Mouse (Mus musculus) embryonic facial prominence, embryonic 13.5 days (tissue): Measurements from ENCODE around the gene Hlf. TPM values are rescaled to one million over a fixed set of nuclear protein-coding genes. Genes with fewer than 3 reads are reported as not detected.
A peak's percentile ranks its signal among the peaks of the same experiment; 100 is the strongest.

ENCODE experiments used
- ATAC-seq: fragments of 200-750 bp; cut with Nextera tagmentation; 2 replicates; pipeline ENCODE4 v1.8.0; 2017; ENCODE audit warnings: low read depth; ENCODE audit not compliant: insufficient number of reproducible peaks, insufficient read depth, low FRiP score, low TSS enrichment
- H3K27ac ChIP-seq: fragments of 300-500 bp; sonication (generic); 2 replicates; pipeline ENCODE4 v1.5.1; 2015; ENCODE audit warnings: moderate library complexity, mild to moderate bottlenecking, inconsistent platforms
- H3K27me3 ChIP-seq: fragments of 300-500 bp; sonication (generic); 2 replicates; pipeline ENCODE4 v1.6.1; 2015; ENCODE audit warnings: mild to moderate bottlenecking, inconsistent platforms
- H3K36me3 ChIP-seq: fragments of 300-500 bp; sonication (generic); 2 replicates; pipeline ENCODE4 v1.6.1; 2015; ENCODE audit warnings: mild to moderate bottlenecking, inconsistent platforms
- H3K4me1 ChIP-seq: fragments of 300-500 bp; sonication (generic); 2 replicates; pipeline ENCODE4 v1.6.1; 2015; ENCODE audit warnings: inconsistent platforms
- H3K4me2 ChIP-seq: fragments of 300-500 bp; sonication (generic); 2 replicates; pipeline ENCODE4 v1.6.1; 2015; ENCODE audit warnings: moderate library complexity, mild to moderate bottlenecking, inconsistent platforms
- H3K4me3 ChIP-seq: fragments of 300-500 bp; sonication (generic); 2 replicates; pipeline ENCODE4 v1.5.1; 2015; ENCODE audit warnings: mild to moderate bottlenecking, inconsistent platforms
- H3K9ac ChIP-seq: fragments of 300-500 bp; sonication (generic); 2 replicates; pipeline ENCODE4 v1.6.1; 2015; ENCODE audit warnings: mild to moderate bottlenecking, inconsistent platforms
- H3K9me3 ChIP-seq: fragments of 300-500 bp; sonication (generic); 2 replicates; pipeline ENCODE4 v1.6.1; 2016; ENCODE audit warnings: inconsistent platforms
- WGBS: fragments of 180-500 bp; shearing (Covaris S2); methylation state at CpG from one replicate; pipeline ENCODE4 v1.1.7; 2015; ENCODE audit warnings: mixed read lengths; 5-methylcytosine and 5-hydroxymethylcytosine counted together
- polyA plus RNA-seq: library from polyadenylated mRNA; unstranded; fragments of >200 nt; fragmentation: Nextera tagmentation; extraction: Ambion mirVana; gene quantifications from 2 replicates; pipeline ENCODE4 v1.2.1, GENCODE M21; 2015

Hlf gene
- polyA plus RNA-seq, 1 experiment from 2014 or later, result 8.8 TPM

GRCm38 (mm10) chr11:90334816-90335215 lies 55.9 kb downstream of the Hlf start:
- Histone ChIP-seq H3K4me3 (no peak overlapping the region), H3K27me3 (no peaks in the 10 kb centered on the region), H3K9me3 (no peaks in the 10 kb centered on the region), H3K4me2 (no peak overlapping the region), H3K9ac (no peak overlapping the region), H3K4me1 (0 out of 2 replicates have a peak, but pooled peaks cover 5% of the 10 kb centered on the region), H3K27ac (no peak overlapping the region), H3K36me3 (no peaks in the 10 kb centered on the region)
- ATAC-seq, result no peak
- WGBS, result 63% methylated on average over 1 of the region's 1 CpGs

- Histone ChIP-seq H3K9ac (no peak overlapping the region), H3K36me3 (no peaks in the 10 kb centered on the region), H3K4me2 (no peak overlapping the region), H3K27me3 (no peaks in the 10 kb centered on the region), H3K27ac (no peak overlapping the region), H3K9me3 (no peaks in the 10 kb centered on the region), H3K4me1 (0 out of 2 replicates have a peak, but pooled peaks cover 5% of the 10 kb centered on the region), H3K4me3 (no peak overlapping the region)
- ATAC-seq, result no peak
- WGBS, result 88% methylated on average over 4 of the region's 4 CpGs
These were observed 58.0 kb downstream of the Hlf start for GRCm38 (mm10) chr11:90332737-90333136.

- Histone ChIP-seq H3K9ac (no peak overlapping the region), H3K36me3 (no peaks in the 10 kb centered on the region), H3K4me1 (peaks cover 12% of the 10 kb centered on the region; the same call in 1 of the 2 replicates), H3K27me3 (no peaks in the 10 kb centered on the region), H3K9me3 (no peaks in the 10 kb centered on the region), H3K27ac (no peak overlapping the region), H3K4me3 (no peak overlapping the region), H3K4me2 (no peak overlapping the region)
- ATAC-seq, result no peak
- 82% methylated on average over 9 of the region's 9 CpGs for WGBS
These were observed 60.4 kb downstream of the Hlf start for GRCm38 (mm10) chr11:90330202-90330694.

GRCm38 (mm10) chr11:90326836-90327235 lies 63.9 kb downstream of the Hlf start:
- ATAC-seq, result no peak
- Histone ChIP-seq H3K9me3 (no peaks in the 10 kb centered on the region), H3K27me3 (no peaks in the 10 kb centered on the region), H3K27ac (peak overlapping the region; percentile 44; the same call in 1 of the 2 replicates), H3K4me1 (peaks cover 8% of the 10 kb centered on the region; the same call in 1 of the 2 replicates), H3K4me3 (no peak overlapping the region), H3K4me2 (no peak overlapping the region), H3K36me3 (no peaks in the 10 kb centered on the region), H3K9ac (no peak overlapping the region)
- WGBS, result 54% methylated on average over 1 of the region's 1 CpGs

GRCm38 (mm10) chr11:90326146-90326545 lies 64.5 kb downstream of the Hlf start:
- Histone ChIP-seq H3K9me3 (no peaks in the 10 kb centered on the region), H3K27me3 (no peaks in the 10 kb centered on the region), H3K9ac (no peak overlapping the region), H3K4me2 (no peak overlapping the region), H3K4me3 (no peak overlapping the region), H3K36me3 (no peaks in the 10 kb centered on the region), H3K4me1 (peaks cover 8% of the 10 kb centered on the region; the same call in 1 of the 2 replicates), H3K27ac (0 out of 2 replicates have a peak overlapping the region, but pooled peaks have one; percentile 4)
- WGBS, result 82% methylated on average over 5 of the region's 5 CpGs
- no peak for ATAC-seq

DNA sequence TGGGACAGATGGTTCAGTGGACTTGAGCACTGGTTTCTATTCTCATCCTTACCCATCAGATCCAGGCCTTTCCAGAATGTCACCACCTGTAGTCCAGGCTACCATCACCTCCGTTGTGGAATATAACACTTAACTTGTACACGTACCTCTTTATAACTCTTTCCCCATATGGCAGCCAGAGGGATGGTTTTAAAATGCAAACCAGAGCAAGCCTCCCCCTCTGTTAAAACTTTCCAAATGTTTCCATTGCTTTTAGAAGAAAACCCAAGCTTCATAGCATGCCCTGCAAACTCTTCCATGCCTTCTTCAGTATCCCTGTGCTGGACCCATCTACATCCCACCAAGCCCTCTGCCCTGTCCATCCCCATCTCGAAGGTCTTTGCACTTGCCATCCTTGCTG lies 66.1 kb downstream of the Hlf start:
- Histone ChIP-seq H3K9me3 (no peaks in the 10 kb centered on the region), H3K36me3 (no peaks in the 10 kb centered on the region), H3K27ac (no peak overlapping the region), H3K4me3 (no peak overlapping the region), H3K4me2 (no peak overlapping the region), H3K27me3 (no peaks in the 10 kb centered on the region), H3K4me1 (peaks cover 8% of the 10 kb centered on the region; the same call in 1 of the 2 replicates), H3K9ac (no peak overlapping the region)
- no peak for ATAC-seq
- WGBS, result 61% methylated on average over 3 of the region's 3 CpGs

DNA sequence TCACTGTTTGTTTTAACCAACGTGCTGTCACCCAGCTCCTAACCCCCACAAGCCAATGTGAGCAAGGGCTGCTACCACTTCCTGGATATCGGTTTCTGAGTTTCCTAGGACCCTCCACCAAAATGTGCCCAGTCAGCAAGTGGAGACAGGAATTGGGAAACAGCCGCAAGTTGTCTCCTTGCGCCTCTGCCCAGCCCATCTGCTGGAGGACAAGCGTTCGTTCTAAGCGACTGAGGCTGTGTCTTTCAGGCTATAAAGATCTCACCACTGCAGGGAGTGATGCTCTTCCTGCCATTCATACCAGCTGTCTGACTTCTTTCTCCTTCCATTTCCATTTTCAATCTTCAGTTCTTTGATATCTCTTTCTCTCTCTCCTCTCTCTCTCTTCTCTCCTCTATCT lies 69.8 kb downstream of the Hlf start:
- Histone ChIP-seq H3K36me3 (no peaks in the 10 kb centered on the region), H3K9me3 (no peaks in the 10 kb centered on the region), H3K4me1 (peaks cover 3% of the 10 kb centered on the region; the same call in 1 of the 2 replicates), H3K9ac (no peak overlapping the region), H3K27me3 (no peaks in the 10 kb centered on the region), H3K4me2 (no peak overlapping the region), H3K4me3 (no peak overlapping the region), H3K27ac (no peak overlapping the region)
- no peak for ATAC-seq
- 74% methylated on average over 7 of the region's 7 CpGs for WGBS

DNA sequence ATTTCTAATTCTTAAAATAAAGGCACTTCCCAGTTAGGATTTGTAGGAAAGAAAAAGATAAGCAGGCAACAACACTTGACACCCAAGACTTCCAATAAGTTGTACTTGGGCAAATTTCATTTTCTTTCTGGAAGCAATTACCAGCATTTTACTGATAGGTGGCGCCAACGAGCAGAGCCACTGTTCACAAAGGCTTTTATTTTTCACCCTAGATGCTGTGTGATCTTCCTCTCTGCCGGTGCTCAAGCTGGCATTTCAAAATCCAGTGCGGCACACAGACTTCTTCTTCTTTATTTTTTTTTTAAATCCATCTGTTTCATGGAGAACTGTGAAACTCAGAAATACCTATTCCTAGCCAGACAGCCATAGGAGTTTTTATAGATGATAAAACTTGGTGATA lies 73.2 kb downstream of the Hlf start:
- no peak for ATAC-seq
- H3K9ac ChIP-seq, result no peak overlapping the region
- no peak overlapping the region for H3K4me3 ChIP-seq
- 17% methylated on average over 4 of the region's 4 CpGs for WGBS
- H3K4me2 ChIP-seq, result no peak overlapping the region
- no peaks in the 10 kb centered on the region for H3K9me3 ChIP-seq
- H3K36me3 ChIP-seq, result no peaks in the 10 kb centered on the region
- no peaks in the 10 kb centered on the region for H3K27me3 ChIP-seq
- no peak overlapping the region for H3K27ac ChIP-seq
- no peaks in the 10 kb centered on the region for H3K4me1 ChIP-seq

- H3K4me3 ChIP-seq, result no peak overlapping the region
- 88% methylated on average over 3 of the region's 3 CpGs for WGBS
- ATAC-seq, result no peak
- no peak overlapping the region for H3K9ac ChIP-seq
- H3K27ac ChIP-seq, result no peak overlapping the region
- H3K27me3 ChIP-seq, result no peaks in the 10 kb centered on the region
- no peak overlapping the region for H3K4me2 ChIP-seq
- no peaks in the 10 kb centered on the region for H3K4me1 ChIP-seq
- H3K9me3 ChIP-seq, result no peaks in the 10 kb centered on the region
- H3K36me3 ChIP-seq, result no peaks in the 10 kb centered on the region
These were observed 76.1 kb downstream of the Hlf start for GRCm38 (mm10) chr11:90314606-90315005.

DNA sequence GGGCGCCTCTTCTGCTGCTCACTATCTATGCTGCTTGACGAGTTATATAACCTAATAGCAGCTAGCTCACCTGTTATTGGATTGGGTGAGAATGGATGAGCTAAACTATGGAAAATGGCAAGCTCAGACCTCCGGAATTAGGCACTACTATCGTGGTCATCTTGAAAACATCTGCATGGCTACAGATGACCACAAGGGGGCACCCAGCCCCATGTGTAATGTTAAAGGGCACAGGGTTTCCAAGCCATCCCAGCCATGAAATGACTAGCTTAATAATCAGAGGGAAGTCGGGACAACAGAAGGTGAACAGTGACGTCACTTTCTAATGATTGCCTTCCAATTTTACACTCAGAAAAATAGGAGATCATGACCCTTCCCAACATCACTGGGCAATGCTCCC lies 83.7 kb downstream of the Hlf start:
- no peaks in the 10 kb centered on the region for H3K36me3 ChIP-seq
- no peak overlapping the region for H3K27ac ChIP-seq
- ATAC-seq, result no peak
- no peak overlapping the region for H3K4me2 ChIP-seq
- no peak overlapping the region for H3K9ac ChIP-seq
- 51% methylated on average over 6 of the region's 6 CpGs for WGBS
- H3K9me3 ChIP-seq, result no peaks in the 10 kb centered on the region
- no peaks in the 10 kb centered on the region for H3K4me1 ChIP-seq
- no peak overlapping the region for H3K4me3 ChIP-seq
- no peaks in the 10 kb centered on the region for H3K27me3 ChIP-seq

- Histone ChIP-seq H3K9ac (no peak overlapping the region), H3K9me3 (no peaks in the 10 kb centered on the region), H3K4me1 (no peaks in the 10 kb centered on the region), H3K4me2 (no peak overlapping the region), H3K27ac (no peak overlapping the region), H3K27me3 (no peaks in the 10 kb centered on the region), H3K4me3 (no peak overlapping the region), H3K36me3 (no peaks in the 10 kb centered on the region)
- no peak for ATAC-seq
- WGBS, result 82% methylated on average over 5 of the region's 5 CpGs
These were observed 84.6 kb downstream of the Hlf start for GRCm38 (mm10) chr11:90306067-90306466.

GRCm38 (mm10) chr11:90294622-90295021 lies 96.1 kb downstream of the Hlf start:
- 87% methylated on average over 2 of the region's 2 CpGs for WGBS
- Histone ChIP-seq H3K4me3 (no peak overlapping the region), H3K9me3 (no peaks in the 10 kb centered on the region), H3K4me2 (no peak overlapping the region), H3K4me1 (peaks cover 12% of the 10 kb centered on the region), H3K27me3 (no peaks in the 10 kb centered on the region), H3K27ac (no peak overlapping the region), H3K9ac (no peak overlapping the region), H3K36me3 (no peaks in the 10 kb centered on the region)
- no peak for ATAC-seq
